Mouse (Mus musculus) small intestine, adult 2 months (tissue): ENCODE data around the gene Tardbp.

Experiments used
- CTCF ChIP-seq: fragments of 200-500 bp; IDR thresholded peaks from 2 replicates; pipeline ENCODE4 v1.5.1; 2012; ENCODE audit warnings: low read depth, mild to moderate bottlenecking, control low read depth, inconsistent platforms, low read length, moderate library complexity, mixed read lengths; ENCODE audit not compliant: insufficient replicate concordance, insufficient read length; ENCODE audit errors: extremely low read depth
- POLR2A ChIP-seq: fragments of 200-500 bp; IDR thresholded peaks from 2 replicates; pipeline ENCODE4 v1.6.1; 2012; ENCODE audit warnings: low read depth, mild to moderate bottlenecking, control low read depth, inconsistent platforms, low read length, moderate library complexity

- no peak for TF ChIP-seq POLR2A
- no peak for TF ChIP-seq CTCF
Observed at GRCm38 (mm10) chr4:148675043-148675442, 48.2 kb upstream of the Tardbp start.
